Mouse (Mus musculus): ENCODE measurements around the gene Tmod2.

DNA sequence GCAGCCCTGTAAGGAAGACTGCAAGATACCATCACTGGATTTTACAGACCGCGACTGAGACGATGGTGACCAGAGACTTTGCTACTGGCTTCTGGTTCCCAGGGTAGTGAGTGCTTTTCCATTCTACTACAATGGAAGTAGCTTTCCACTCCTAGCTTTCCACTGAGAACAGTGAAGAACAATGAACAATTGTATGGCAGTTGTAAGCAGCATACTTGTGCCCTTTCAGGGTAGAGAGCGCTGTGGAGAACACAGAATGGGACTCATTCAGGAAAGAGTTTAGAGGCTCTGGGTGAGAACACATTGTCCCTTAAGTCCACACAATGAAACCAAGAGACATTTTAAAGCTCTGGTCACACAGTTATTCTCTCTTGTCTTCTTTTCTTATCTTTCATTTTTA lies 13.5 kb downstream of the Tmod2 start:
- TF ChIP-seq POLR2A (IDR thresholded peaks at IDR 0.05; ENCODE audit: low read depth, low read length) (no peak), CTCF (IDR thresholded peaks at IDR 0.05; ENCODE audit: borderline replicate concordance, insufficient read depth, low read length) (no peak)
